Mouse (Mus musculus) CD8-positive naive resting alpha-beta T cell, adult 57 days (primary cell): ENCODE results near the gene H2afx. TPM values are rescaled to one million over a fixed set of nuclear protein-coding genes. Genes with fewer than 3 reads are reported as not detected.

Source experiments
- total RNA-seq: library from RNA; stranded (reverse); gene quantifications from one replicate; pipeline ENCODE4 v1.2.4, GENCODE M21; 2023

H2afx gene
- 36.3 TPM for total RNA-seq

DNA sequence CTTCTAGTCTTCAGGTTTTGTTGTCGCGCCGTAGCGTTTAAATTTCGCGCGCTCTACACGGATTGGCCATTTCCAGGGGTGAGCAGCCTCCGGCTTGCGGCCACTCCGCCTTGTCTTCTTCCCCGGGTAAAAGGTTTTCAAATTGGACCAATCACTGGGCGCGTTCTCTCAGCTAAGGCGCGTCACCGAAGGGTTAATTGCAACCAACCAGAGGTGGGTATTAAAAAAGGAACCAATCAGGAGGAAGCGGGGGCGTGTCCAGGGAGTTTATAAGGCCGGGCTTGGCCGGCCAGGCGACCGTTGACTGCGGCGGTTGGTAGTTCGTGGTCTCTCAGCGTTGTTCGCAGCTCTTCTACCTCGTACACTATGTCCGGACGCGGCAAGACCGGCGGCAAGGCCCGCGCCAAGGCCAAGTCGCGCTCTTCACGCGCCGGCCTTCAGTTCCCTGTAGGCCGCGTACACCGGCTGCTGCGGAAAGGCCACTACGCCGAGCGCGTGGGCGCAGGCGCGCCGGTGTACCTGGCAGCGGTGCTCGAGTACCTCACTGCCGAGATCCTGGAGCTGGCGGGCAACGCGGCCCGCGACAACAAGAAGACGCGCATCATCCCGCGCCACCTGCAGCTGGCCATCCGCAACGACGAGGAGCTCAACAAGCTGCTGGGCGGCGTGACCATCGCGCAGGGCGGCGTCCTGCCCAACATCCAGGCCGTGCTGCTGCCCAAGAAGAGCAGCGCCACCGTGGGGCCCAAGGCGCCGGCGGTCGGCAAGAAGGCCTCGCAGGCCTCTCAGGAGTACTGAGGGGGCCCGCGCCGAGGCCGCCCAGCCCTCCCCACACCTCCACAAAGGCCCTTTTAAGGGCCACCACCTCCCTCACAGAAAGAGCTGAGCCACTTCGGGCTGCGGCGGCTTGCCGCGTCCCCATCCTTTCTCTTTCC lies at the start of gene H2afx:
TSS of gene H2afx (plus strand) at position 299 of the 935 bp plus-strand sequence.

GRCm38 (mm10) chr9:44288076-44288958 lies 46.2 kb upstream of the H2afx start, which contains the start of gene Abcg4:
TSS of gene Abcg4 (minus strand) at chr9:44288615.

GRCm38 (mm10) chr9:44305466-44306079 lies 28.9 kb upstream of the H2afx start, which contains the start of gene Hinfp:
TSS of gene Hinfp (minus strand) at chr9:44305671.

DNA sequence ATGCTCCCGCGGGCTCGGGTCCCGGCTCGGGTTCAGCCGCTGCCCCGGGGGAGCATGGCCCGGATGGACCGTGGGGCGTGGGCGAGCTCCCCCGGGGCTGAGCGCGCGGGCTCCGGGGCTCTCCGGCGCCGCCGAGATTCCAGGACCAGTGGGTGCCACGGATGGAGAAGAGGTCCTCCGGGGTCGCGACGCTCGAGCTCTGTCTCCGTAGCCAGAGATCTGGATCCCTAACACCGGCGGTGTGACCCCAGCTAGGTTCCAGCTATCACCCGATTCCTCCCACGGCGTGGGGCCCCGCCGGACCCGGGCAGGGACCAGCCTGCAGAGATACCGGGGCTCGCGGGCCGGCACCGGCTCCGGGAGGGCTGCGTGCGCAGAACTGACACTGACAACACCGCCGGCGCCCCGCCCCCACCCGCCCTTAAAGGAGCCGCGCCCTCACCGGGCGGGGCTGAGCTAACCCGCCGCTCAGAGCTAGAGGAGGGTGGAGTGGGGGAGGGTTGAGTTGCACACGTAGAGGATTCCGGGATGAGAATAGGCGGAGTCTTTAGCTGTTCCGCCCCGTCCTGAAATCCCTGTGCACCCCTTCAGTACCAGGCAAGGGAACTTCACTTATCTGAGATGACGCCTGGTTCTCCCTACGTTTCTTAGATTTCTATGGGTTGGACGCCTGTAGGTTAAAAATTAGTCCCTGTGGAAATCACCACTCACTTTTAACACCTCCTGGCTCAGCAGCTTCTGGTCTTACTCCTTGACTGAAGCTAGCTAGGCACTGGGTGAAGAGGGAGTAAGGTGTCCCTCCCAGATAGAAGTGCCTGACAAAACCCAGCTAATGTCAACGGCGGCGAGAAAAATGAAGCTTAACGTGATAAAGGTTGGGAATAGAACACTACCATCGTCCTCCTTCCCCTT lies 14.4 kb upstream of the H2afx start, which contains the start of gene C2cd2l:
TSS of gene C2cd2l (minus strand) at position 399 of the 912 bp plus-strand sequence.

DNA sequence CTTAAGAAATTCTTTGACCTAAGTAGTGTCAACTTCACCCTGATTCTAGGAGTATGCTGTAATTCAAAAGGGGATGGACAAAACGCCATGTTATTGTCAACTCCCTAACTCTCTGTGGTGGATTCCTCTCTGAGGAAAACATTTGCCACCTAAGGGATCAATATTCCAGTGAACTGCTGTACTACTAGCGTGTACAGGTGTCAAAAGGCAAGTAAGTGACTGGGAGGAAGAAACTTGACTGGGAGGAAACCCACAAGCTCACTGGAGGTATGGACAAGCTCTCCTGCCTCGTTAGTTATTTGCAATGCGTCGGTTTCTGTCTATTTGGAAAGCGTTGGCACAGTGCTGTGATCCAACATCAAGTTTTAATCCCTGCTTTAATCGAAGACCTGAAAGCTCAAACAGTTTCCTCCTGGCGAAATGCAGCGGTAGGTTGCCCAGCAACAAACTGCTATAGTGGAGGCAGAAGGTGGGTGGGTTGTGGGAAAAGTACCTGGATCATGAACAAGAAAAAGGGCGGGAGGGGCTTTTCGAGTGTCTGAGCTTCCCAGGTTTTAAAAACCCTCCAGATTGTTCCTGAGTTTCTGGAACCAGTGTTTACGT lies 8.6 kb upstream of the H2afx start, which contains the start of gene Dpagt1:
TSS of gene Dpagt1 (plus strand) at position 252 of the 603 bp plus-strand sequence.

DNA sequence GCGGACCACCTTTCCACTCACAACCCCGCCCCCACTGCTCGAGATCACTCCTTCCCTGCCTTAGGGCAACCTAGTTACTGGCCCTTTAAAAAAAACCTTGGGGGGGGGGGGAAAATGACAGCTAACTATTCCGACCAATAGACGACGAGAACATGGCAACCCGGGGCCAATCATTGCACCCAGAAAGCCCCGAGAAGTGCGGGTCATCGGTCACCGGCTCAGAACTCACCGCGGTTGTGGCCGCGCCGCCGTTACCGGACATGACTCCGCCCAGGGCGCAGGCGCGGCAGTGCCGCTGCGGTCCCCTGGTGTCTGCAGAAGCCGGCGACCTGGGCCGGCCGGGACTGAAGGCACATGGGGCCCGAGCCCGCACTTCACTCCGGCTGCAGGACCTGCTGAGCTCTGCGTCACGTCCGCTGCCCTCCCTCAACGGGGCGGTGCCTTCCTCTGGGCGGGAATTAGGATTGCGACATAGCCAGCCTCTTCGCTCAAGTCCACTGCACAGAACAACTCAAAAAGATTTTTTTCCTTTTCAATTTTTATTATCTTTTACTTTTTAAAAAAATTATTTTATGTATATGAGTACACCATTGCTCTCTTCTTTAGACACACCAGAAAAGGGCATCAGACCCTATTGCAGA lies 9.4 kb downstream of the H2afx start, which contains the start of gene Hmbs:
TSS of gene Hmbs (minus strand) at position 448 of the 641 bp plus-strand sequence.

DNA sequence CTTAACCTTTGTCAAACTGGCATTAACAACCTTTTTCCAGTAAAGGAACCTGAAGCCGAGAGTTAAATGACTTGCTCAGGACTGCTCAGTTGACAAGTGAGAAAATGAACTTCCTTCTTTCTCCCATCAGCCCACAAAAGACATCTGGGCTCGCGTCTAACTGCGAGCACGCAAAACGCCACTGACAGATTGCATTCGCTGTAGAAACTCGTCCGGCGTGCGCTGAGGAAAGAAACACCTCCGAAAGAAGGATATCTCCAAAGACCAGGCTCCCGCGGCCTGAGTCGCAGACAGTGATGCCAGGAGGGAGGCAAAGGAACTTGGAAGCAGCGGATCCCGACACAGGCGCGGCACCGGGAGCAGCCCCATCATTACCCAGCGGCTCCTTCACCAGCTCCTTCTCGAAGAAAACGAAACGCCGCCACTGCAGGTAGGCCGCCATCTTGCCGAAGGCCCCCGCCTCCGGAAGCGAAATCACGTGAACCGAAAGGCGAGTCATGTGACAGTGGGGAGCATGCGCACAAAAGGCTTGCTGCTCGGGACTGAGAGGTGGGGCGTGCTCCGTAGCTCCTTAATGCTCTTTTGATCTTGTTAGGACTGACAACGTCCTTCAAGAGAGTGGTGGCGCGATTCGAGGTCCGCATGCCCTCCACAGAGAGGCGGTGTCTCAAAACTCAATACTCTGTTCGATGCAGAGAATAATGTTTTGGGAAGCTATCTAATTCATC lies 26.9 kb downstream of the H2afx start, which contains the start of gene Vps11:
TSS of gene Vps11 (minus strand) at position 481 of the 728 bp plus-strand sequence.

GRCm38 (mm10) chr9:44379054-44379834 lies 44.8 kb downstream of the H2afx start, which contains the start of gene Hyou1:
TSS of gene Hyou1 (plus strand) at chr9:44379490.

Other genes with a start within 250 kb of the H2afx start
- gene Mfrp, start 233.0 kb upstream of the H2afx start, total RNA-seq = 0.34 TPM
- not detected for gene C1qtnf5, start 227.4 kb upstream of the H2afx start, total RNA-seq
- gene Gm49380, start 221.2 kb upstream of the H2afx start, total RNA-seq = 0.21 TPM
- 20.6 TPM for gene Rnf26, start 221.2 kb upstream of the H2afx start, total RNA-seq
- 1.5 TPM for gene Mcam, start 200.2 kb upstream of the H2afx start, total RNA-seq
- gene Cbl, start 100.6 kb upstream of the H2afx start, total RNA-seq = 154 TPM
- not detected for gene Ccdc153, start 94.0 kb upstream of the H2afx start, total RNA-seq
- not detected for gene Pdzd3, start 83.2 kb upstream of the H2afx start, total RNA-seq
- gene Nlrx1, start 66.1 kb upstream of the H2afx start, total RNA-seq = 5.8 TPM
- 0.24 TPM for gene Abcg4, start 46.1 kb upstream of the H2afx start, total RNA-seq
- 55.6 TPM for gene Hinfp, start 29.0 kb upstream of the H2afx start, total RNA-seq
- 22.2 TPM for gene C2cd2l, start 14.4 kb upstream of the H2afx start, total RNA-seq
- gene Dpagt1, start 8.7 kb upstream of the H2afx start, total RNA-seq = 8.9 TPM
- gene Hmbs, start 9.5 kb downstream of the H2afx start, total RNA-seq = 13.8 TPM
- gene Vps11, start 27.0 kb downstream of the H2afx start, total RNA-seq = 53.0 TPM
- 55.7 TPM for gene Hyou1, start 44.8 kb downstream of the H2afx start, total RNA-seq
- gene Slc37a4, start 62.2 kb downstream of the H2afx start, total RNA-seq = 12.8 TPM
- 3,014 TPM for gene Rps25, start 72.4 kb downstream of the H2afx start, total RNA-seq
- 42.5 TPM for gene Trappc4, start 72.9 kb downstream of the H2afx start, total RNA-seq
- gene Ccdc84, start 83.9 kb downstream of the H2afx start, total RNA-seq = 37.9 TPM
- not detected for gene Foxr1, start 106.4 kb downstream of the H2afx start, total RNA-seq
- not detected for gene Upk2, start 120.3 kb downstream of the H2afx start, total RNA-seq
- gene Bcl9l, start 148.1 kb downstream of the H2afx start, total RNA-seq = 251 TPM
- gene Cxcr5, start 227.2 kb downstream of the H2afx start, total RNA-seq = 19.7 TPM